Mouse (Mus musculus): ENCODE measurements at regions not wholly inside any gene's neighbourhood (a gene's known extent, or its start where the extent isn't known, plus 50 kb on each side); places are given as distances from the start of the nearest gene placed in this dataset.

GRCm38 (mm10) chr13:34395504-34395903 is 50.5 kb upstream of the Slc22a23 start:
- DNase-seq = no peak
- intact Hi-C loops (cut with DNase I) = no loop called here

- DNase-seq = no peak
- intact Hi-C loops (cut with DNase I) = no loop called here
These were observed 50.0 kb upstream of the Slc22a23 start for GRCm38 (mm10) chr13:34395010-34395409.
